Mouse (Mus musculus): ENCODE measurements around the gene Ctnnd2.

- TF ChIP-seq POLR2A (IDR thresholded peaks at IDR 0.05; ENCODE audit: low read depth, low read length): no peak
- TF ChIP-seq CTCF (conservative IDR thresholded peaks at IDR 0.05; ENCODE audit: insufficient read depth, insufficient read length, low read depth, low read length): no peak
These were observed 724.9 kb downstream of the Ctnnd2 start for GRCm38 (mm10) chr15:30897342-30897741.
